Mouse (Mus musculus) cerebellum, postnatal 14 days (tissue): ENCODE results near the gene Rdh1.

Experiments used
- DNase-seq, 2 experiments: peaks; one replicate each; pipeline ENCODE4 v3.0.0; 2021; ENCODE audit warnings: mixed read lengths in 2 of 2

The Rdh1 gene

GRCm38 (mm10) chr10:127759181-127760110 is at the start of gene Rdh1, which contains the start of gene Rdh16f1:
Rdh1 (plus strand) TSS chr10:127759721.
Rdh16f1 (plus strand) TSS chr10:127759787.
- DNase-seq: no peak

- DNase-seq: peak; percentile 80 to 86
These were observed 49.2 kb upstream of the Rdh1 start for GRCm38 (mm10) chr10:127710331-127710730.

- no peak for DNase-seq
These were observed 46.8 kb upstream of the Rdh1 start for GRCm38 (mm10) chr10:127712736-127713135.

- DNase-seq: no peak
These were observed 37.7 kb upstream of the Rdh1 start for GRCm38 (mm10) chr10:127721671-127722418.

- no peak for DNase-seq
These were observed 35.3 kb upstream of the Rdh1 start, which contains the start of gene Tac2 for GRCm38 (mm10) chr10:127724178-127724577. Tac2 (plus strand) TSS chr10:127724478.

GRCm38 (mm10) chr10:127725136-127725535 is 34.4 kb upstream of the Rdh1 start:
- no peak for DNase-seq

GRCm38 (mm10) chr10:127728437-127728836 is 31.1 kb upstream of the Rdh1 start:
- peak; percentile 56 to 68 for DNase-seq

GRCm38 (mm10) chr10:127730285-127730932 is 29.1 kb upstream of the Rdh1 start:
- no peak for DNase-seq

- no peak for DNase-seq
These were observed 28.6 kb upstream of the Rdh1 start for GRCm38 (mm10) chr10:127730933-127731310.

GRCm38 (mm10) chr10:127731397-127731796 is 28.1 kb upstream of the Rdh1 start:
- DNase-seq: no peak

GRCm38 (mm10) chr10:127734434-127734833 is 25.1 kb upstream of the Rdh1 start:
- peak; percentile 66 to 67 for DNase-seq

- no peak for DNase-seq
These were observed 23.3 kb upstream of the Rdh1 start for GRCm38 (mm10) chr10:127736266-127736665.

- no peak for DNase-seq
These were observed 22.6 kb upstream of the Rdh1 start for GRCm38 (mm10) chr10:127736916-127737315.

GRCm38 (mm10) chr10:127737552-127737951 is 22.0 kb upstream of the Rdh1 start:
- DNase-seq: no peak

- DNase-seq: peak; percentile 48 to 57
These were observed 21.2 kb upstream of the Rdh1 start for GRCm38 (mm10) chr10:127738151-127738882.

GRCm38 (mm10) chr10:127739083-127739660 is 20.3 kb upstream of the Rdh1 start, which contains the start of gene Zbtb39:
Zbtb39 (plus strand) TSS chr10:127739538.
- peak; percentile 82 to 86 for DNase-seq

- peak in 1 of 2 experiments; percentile 49 for DNase-seq
These were observed 19.8 kb upstream of the Rdh1 start for GRCm38 (mm10) chr10:127739661-127740161.

- DNase-seq: peak; percentile 51 to 78
These were observed 14.9 kb upstream of the Rdh1 start for GRCm38 (mm10) chr10:127744661-127745060.

- DNase-seq: no peak
These were observed 13.6 kb upstream of the Rdh1 start for GRCm38 (mm10) chr10:127745886-127746285.

GRCm38 (mm10) chr10:127747254-127747653 is 12.3 kb upstream of the Rdh1 start:
- DNase-seq: no peak

GRCm38 (mm10) chr10:127748847-127749612 is 10.5 kb upstream of the Rdh1 start:
- no peak for DNase-seq
